Mouse (Mus musculus) kidney, postnatal 36 days (tissue): Measurements from ENCODE around the gene Sgcd.

Experiments used
- DNase-seq, 2 experiments: peaks; one replicate each; pipeline ENCODE4 v3.0.0; 2021 to 2022; ENCODE audit warnings: mixed read lengths in 2 of 2

Gene Sgcd

DNA sequence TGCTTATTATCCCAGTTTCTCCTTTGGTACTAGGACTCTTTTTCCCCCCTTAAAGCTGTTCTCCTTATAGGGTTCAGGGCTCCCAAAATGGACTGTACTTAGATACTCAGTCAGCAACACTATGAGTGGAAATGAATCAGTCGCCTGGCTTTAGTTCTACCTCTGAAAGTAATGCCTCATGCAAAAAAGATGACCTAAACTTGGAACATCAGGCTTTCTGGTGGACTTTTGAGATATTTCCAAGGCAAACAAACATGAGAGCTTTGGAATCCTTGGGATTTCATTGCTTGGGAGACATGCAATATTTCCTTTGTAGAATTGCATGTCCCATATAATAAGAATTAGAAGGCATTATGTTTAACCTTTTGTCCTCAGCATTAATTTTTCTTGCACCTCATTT, 859.6 kb downstream of the Sgcd start:
- peak in 1 of 2 experiments; percentile 16 for DNase-seq

DNA sequence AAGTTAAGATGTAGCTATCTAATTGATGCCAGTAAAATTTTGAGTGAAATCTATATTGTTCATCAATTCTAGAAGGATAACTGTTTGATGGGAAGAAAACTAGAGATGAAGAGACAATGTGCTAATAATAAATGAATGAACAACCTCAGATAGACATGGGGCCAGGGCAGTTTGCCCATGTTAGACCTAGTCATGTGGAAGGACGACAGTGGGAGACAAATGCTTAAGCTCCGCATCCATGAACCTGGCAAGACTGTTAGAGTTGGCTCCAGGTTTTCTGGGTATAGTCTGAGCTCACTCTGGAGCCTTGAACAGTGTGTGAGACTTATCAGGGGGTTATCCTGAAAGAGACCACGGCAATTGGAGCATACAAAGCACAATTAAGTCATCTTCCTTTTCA, 860.4 kb downstream of the Sgcd start:
- DNase-seq: no peak

DNA sequence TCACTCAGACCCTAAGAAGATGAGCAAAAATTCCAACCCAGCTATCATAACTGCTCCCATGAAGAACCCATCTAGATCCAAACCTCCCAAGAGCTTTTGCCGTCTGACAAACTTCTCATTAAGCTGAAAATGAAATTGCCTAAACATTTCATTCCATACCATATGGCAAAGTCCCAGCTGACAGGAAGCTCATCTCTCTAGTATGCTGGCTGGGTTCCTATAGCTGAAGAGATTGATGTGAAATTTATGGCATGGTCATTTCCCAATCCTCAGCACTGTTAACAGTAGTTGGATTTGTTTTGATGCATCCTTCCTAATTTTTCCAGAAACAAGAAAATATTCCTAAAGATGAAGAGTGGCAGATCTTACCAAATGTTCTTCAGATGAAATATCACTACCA, 867.9 kb downstream of the Sgcd start:
- no peak for DNase-seq

DNA sequence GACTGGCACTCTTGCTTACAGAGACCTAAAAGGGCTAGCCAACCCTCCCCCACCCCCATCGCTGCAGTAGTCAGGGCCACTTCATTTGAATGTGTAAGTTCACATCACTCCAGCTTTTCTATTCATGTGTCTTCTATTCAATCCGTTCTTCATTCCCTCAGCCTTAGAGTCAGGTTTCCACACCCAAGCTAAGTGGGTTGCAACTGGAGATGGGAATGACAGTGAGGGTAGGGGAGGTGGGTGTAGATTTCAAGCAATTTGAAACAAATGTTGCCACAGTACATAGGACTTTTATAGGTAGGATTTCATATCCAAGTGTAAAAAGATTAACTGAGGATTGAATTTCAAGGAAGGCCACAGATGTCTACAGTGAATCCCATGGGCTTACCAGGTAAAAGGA, 870.9 kb downstream of the Sgcd start:
- no peak for DNase-seq

DNA sequence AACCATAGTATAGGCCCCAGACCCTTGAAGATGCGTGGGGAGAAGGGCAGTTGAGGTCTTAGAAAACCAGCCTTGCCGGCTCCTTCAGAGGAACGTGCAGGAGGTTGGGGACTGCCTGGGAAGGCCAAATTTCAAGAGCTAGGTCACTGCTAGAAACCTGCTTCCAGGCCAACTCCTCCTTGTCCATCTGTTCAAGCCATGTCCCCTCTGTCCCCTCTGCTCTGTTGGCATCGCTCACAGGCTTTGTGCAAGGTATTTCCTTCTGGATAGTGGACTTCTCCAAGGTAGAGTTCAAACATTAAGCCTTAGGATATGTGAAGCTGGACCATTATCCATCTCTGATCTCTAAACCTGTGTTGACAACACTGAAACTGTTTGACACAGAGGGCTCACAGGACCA, 874.4 kb downstream of the Sgcd start:
- no peak for DNase-seq

DNA sequence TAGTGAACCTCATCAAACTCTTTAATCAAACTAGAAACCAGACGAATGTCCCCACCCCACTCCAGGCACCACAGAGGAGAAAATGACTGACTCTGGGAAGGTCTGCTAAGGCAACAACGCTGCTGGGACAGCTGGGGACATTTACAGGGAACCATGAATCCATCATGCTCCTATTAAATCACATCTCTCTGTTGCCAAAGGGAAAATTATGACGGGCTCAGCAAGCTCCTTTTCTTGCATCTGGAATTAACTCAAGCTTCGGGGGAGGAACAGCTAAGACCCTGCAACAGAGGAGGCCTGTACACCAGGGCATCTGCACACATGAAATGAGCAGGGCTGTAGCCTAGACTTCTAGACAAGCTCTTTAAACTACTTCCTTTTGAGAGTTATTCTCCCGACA, 875.7 kb downstream of the Sgcd start:
- no peak for DNase-seq

DNA sequence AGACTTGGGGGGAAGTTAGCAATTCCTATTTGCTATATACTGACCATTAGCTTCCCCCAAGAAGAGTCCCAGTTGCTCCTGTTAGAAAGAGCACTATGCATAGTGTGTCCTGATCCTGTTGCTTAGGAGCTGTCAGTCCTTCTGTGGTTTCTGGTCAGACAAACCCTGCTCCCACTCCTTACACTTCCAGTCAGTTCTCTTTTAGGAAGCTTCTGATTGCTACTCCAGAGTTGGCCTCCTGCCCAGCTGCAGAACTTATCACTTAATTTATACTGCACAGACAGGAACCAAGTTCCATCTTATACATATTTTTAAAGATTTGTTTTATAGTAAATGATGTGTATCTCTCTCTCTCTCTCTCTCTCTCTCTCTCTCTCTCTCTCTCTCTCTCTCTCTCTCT, 878.5 kb downstream of the Sgcd start:
- DNase-seq: peak in 1 of 2 experiments; percentile 15

DNA sequence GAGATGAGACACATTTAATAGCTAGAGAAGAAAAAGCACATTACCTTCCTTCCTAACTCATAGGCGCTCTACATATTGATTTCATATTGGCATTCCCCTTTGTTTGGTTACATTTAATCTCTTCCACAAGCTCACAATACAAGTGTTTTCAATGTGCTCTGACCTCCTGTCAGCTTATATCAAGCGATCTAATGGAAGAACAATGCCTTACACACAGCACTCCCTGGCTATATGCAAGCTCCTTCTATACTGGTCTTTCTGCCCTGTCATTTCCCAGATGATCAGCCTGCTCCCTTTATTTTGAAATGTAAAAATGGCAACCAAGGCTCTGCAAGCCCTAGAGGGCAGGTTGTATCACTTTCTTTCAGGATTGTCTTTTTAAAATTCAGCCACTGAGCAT, 881.1 kb downstream of the Sgcd start:
- no peak for DNase-seq

DNA sequence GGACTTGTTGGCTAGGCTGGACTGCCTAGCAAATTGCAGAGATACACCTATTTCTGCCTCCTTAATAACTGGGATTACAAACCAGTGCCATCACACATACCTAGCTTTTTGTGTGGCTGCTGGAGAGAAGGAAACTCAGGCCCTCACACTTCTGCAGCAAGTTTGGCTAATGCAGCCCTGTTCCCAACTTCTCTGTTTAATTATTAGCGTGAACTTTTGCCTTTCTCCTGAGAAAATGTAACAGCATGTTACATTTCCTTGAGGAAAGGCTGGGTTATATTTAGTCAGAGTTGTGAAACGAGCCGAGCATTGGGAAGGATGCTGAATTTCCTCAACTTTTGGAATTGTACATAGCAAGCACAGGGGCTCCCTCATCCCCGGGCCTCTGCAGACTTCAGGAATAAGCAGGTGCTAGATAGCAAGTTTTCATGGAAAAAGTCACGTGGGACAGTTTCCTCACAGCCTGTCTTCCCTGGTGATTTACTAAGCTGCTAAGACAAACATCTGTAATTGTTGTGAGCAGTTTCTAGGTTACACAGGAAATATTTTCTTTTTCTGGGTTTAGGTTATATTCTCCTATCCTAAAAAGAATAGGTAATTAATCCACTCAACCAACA, 895.4 kb downstream of the Sgcd start:
- peak; percentile 18 to 41 for DNase-seq

DNA sequence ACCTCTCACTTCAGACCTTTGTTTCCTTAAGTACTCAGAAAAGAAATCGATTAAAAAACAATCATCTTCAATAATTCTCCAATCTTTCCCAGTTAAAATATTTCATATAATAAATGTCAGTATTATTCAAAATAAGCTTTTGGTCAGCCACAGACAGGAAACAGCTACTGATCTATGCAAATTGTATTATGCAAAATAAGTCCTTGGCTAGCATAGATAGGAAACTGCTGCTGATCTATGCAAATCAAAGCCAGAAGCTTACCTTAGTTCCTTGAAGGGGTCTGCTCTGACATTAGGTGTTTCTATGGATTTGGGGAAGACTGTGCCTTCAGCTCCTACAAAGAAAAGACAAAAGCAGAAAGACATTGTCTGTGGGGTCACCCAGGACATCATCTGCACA, 906.3 kb downstream of the Sgcd start:
- no peak for DNase-seq

DNA sequence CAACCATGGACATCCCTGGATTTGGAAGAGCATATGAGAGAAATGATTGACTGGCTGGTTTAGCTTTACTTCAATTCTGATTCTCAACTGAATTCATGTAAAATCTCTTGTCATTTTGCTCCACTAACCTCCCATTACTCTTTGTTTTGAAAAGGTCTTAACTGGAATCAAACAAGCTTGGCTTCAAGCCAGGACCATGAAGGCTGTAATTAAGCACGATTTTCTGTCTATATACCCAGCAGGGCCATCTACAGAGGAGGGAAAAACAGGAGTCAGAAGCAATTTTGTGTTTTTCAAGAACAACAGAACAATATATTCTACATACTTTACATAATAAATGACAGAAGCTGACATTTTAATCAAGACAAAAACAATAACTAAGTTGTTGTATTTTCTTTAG, 915.2 kb downstream of the Sgcd start:
- no peak for DNase-seq

DNA sequence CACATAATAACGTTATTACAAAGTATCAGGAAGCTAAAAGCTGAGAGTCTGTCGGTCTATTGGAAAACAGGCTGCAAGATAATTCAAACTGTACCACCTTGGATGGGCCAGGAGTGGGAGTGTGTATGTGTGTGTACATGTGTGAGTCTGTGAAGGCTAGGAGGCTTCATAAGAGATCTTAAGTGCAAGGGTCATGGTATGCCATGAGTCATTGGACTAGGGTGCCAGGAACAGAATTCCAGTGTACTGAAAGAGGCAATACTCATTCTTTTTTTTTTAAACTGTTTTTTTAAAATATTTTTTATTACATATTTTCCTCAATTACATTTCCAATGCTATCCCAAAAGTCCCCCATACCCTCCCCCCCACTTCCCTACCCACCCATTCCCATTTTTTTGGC, 917.6 kb downstream of the Sgcd start:
- no peak for DNase-seq

DNA sequence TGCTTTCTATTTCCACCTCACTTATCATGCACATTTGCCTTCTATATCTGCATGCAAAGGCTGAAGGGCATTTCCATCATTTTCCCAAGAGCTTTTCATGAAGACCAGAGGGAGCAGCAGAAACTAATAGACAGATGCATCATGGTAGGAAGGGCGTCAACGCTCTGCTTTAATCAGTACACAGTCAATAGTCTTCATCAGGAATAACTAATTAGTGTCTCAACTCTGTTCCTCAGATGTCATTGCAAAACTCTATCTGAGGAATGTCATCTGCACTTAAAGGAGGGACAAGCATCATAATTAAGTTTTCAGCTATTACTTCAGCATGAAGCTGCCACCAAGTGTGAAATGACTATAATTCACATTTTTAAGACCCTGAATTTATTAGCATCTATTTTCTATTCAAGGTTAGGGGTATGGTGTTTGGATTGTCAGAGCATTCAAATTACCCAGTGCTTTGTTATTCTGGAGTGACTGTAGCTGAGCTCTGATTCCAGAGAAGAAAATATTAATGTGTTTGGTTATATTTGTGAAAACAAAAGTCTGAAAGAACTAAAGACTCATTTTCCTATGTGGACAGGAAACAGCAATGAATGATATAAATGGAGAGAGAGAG, 918.9 kb downstream of the Sgcd start:
- no peak for DNase-seq

DNA sequence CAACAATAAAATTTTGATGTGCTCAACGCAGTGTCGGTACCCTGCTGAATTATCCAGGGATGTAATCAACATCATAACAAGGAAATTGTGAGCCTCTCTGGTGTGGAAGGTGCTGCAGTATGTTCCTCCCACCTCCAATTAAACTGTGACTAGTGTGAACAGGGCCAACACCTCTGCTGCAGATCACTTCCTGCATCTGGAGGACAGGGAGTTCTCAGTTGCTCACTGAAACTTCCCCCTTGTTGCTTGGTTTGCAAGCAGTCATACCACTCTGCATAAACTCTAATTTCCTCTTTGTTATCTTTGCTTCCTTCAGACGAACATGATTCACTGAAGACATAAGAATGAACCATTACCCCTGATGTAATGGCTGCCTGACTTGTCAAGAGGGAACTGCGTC, 925.1 kb downstream of the Sgcd start:
- no peak for DNase-seq

DNA sequence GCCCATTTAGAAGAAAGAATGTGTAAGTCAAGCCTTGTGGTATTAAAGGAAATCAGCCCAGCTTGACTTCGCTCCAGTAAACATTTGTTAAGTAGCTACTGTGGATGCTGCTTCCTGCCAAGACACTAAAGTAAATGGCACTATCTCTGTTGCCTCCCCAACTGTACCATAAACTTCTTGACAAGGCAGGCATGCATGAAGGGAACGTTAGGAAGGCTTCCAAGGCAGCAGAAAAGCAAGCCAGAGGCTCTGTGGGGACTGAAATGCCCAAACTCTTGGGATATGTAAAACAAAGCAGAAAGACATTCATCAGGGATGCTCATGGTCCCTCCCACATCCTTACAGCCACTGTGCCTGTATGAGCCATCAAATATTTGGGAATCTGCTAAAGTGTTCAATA, 938.4 kb downstream of the Sgcd start:
- no peak for DNase-seq

DNA sequence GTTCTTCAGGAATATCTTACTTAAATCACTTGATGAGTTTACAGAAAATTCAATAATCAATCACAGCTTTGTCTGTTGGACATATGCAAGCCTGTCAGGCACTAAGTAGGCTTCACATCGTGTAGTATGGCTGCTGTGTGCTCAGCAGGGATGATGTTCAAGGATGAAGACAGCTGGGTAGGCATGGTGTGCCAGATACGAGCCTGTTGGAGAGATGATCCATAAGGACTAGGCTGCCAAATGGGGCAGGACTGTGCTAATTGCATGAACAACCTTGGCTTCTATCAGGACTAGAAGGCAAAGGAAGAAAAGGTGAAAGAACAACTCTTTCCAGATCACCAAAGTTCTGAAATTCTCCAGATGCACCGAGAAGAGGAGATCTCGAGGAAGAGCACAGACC, 939.0 kb downstream of the Sgcd start:
- no peak for DNase-seq

DNA sequence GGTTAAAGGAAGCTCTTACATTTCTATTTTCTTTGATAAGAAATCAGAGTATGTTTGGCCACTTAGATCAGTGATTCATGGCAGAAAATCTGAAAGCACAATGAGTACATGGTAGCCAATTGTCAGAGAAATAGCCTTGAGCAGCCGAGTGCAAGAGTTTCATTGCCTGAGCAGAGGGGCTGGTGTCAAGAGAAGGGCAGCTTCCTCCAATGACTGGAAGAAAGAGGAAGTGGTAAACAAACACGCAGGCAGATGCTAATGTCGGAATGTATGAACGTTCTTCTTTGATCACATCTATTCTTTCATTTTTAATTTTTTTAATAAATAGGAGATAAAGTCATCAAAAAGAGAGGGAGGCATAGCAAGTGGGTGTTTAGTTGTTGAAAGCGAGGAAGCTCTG, 956.5 kb downstream of the Sgcd start:
- DNase-seq: no peak

DNA sequence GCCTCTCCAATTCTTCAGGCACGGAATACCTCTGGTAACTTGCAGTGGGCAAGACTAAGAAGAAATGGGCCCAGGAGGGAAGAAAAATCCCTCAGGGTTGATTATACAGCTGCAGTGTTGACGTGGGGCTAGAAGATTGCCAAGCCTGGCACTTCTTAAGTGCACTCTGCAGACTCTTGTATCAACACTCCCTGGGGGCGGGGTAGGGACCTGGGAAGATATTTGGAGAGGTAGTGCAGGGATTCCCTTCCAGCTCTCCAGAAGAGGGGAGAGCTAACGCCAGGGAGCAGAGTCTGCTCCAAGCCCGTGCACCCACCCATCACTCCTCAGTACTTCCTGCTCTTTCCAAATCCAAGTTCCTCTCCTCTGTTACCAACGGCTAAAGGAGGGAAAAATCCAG, 967.9 kb downstream of the Sgcd start:
- no peak for DNase-seq

DNA sequence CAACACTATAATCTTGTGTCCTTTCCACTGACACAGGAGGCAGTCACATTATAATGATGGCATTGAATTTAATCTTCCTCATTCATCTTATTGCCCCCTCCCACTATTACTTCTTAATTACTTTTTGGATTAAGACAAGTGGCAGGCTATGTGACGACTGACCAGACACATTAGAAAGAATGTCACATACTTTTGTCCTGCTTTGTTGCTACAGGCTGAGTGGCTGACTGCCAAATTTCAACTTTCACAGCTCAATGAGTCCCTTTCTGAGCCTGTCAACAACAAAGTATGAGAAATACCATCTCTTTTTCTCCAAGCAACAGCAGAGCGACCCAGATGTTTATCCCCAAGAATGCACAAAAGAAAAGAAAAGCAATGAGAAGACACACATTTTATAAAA, 970.6 kb downstream of the Sgcd start:
- DNase-seq: peak; percentile 14 to 25

DNA sequence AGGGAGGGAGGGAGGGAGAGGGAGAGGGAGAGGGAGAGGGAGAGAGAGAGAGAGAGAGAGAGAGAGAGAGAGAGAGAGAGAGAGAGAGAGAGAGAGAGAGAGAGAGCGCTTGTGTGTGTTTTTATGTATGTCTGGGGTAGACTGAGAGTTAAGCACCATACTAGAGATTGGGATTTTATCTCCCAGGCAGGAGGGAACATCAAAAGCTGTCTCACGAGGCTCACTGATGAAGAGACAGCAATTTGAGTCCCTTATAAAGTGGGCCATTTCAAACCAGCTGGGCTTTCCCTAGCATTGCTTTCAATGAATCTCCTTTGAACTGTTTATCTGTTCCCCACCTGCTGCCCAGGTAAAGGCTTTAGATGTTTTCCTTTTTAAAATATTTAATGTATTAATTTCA, 973.1 kb downstream of the Sgcd start:
- DNase-seq: no peak

DNA sequence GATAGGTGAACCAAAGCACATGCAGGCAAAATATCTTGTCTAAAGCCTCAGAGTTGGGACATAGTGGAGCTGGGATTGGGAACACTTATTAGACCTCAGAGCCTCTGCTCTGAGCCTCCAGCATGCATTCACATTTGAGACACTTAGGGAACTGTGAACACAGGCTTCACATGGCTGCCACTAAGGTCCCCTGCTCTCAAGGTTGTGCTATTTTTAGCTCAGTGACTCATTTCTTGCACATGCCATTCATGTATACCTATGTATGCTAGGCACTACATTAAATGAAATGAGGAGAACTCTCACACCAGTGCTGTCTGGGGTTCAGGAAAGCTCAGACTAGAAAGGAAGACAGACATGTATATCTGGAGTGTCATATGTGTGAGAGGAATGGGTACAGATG, 974.5 kb downstream of the Sgcd start:
- no peak for DNase-seq

DNA sequence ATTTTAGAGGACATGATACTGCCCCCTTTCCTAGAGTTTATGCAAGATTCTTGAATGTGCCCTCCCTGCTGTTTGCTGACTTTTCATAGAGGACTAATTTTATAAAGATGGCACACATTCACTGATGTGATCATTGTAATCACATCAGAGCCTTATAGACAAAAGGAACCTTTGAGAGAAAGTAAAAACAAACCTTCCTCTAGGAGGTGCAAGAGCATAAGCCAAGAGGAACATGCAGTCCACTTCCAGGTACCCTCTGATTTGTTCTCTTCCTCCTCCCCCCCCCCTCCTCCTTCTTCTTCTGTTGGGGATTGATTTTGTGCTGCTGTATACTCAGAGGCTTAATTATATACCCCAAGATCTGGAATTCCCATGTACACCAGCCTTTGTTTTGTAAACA, 978.6 kb downstream of the Sgcd start:
- DNase-seq: no peak

DNA sequence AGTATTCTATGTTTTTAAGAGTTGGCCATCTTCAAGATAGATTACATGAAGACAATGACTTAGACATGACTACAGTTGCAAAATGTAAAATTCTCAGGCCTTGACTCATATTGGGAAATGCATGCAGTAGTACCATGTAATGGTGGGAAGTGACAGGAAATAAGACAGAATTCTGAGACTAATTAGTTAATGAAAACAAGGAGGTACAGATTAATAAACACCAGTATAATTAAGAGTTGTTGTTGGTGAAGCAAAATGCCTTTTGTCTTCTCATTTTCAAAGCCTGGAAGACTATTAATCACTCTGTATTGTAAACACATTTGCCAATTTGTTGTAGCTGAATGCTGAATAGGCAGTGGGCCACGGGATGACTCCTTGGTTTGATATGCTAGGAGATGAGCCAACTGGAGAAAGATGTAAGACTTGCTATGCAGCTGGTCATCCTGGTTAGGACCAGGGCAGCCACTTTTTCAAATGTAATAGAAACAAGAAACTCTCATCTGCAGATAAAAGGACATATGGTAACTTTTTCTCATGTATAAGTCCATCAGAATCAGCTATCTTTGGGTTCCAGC, 983.4 kb downstream of the Sgcd start:
- DNase-seq: no peak

DNA sequence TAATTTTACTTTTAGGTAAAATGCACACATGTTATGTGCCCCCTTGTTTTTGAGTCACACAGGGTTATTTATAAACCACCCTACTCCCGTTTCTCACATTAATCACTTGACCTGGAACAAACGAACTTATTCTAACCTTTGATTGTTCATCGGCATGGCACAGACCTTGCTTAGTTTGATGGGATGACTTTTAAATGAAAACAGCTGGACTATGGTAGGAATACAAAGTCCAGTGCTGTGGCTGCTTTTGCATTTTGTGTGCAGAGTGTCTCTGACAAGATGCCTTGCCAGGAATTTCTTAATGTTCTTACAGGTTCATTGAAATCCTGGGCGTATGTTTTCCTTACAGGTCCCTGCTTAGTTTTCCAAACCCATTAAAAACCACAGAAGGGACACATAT, 1049.5 kb downstream of the Sgcd start:
- DNase-seq: peak; percentile 17 to 51

DNA sequence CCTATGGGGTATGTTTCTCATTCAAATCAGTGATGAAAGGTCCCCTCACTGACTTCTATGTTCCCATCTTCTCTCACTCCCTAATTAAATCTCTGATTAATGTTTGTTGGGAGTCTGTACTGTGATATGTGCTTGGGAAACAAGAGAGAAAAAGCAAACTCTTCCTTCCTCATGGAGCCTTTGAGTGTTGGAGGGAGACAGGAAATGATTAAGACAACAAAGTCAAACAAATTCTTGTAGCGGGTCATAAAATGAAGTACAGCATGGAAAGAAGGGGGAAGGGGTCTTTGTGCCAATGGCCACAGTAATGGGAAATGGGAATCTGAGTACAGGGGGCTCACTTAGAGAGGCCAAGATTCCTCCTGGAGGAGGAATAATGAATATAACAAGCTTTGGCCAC, 1063.8 kb downstream of the Sgcd start:
- DNase-seq: no peak
